Mouse (Mus musculus): ENCODE measurements around the gene Vars2. TPM values are rescaled to one million over a fixed set of nuclear protein-coding genes. Genes with fewer than 3 reads are reported as not detected.

Gene Vars2
- polyA plus RNA-seq, 1 experiment from 2014 or later: 19.8 TPM

- Histone ChIP-seq H3K36me3 (ENCODE audit: control insufficient read depth, insufficient read depth) (no peaks in the 10 kb centered on the region), H3K4me1 (replicated peaks; ENCODE audit: control insufficient read depth, insufficient read depth, low read length) (no peaks in the 10 kb centered on the region), H3K4me3 (replicated peaks; ENCODE audit: low read length) (no peak overlapping the region), H3K27me3 (replicated peaks; ENCODE audit: control insufficient read depth, insufficient read depth, low read length) (no peaks in the 10 kb centered on the region), H3K9me3 (ENCODE audit: control insufficient read depth, low read length) (no peaks in the 10 kb centered on the region), H3K4me2 (ENCODE audit: low read length) (no peak overlapping the region), H3K27ac (ENCODE audit: low read length) (no peak overlapping the region), H3K9ac (replicated peaks; ENCODE audit: low read depth, low read length) (no peak overlapping the region)
- no peak for ATAC-seq
- 83% methylated on average over 4 of the region's 4 CpGs for WGBS
Measured at GRCm38 (mm10) chr17:35617127-35617526, 50.3 kb downstream of the Vars2 start.

Other genes starting within 250 kb of the Vars2 start
- 0.36 and 0.60 TPM in 2 replicates for gene H2-Q6, start 242.7 kb downstream of the Vars2 start, polyA plus RNA-seq (2015; fragmentation: Nextera tagmentation; extraction: Ambion mirVana)
- 0.99 and 3.1 TPM in 2 replicates for gene H2-Q7, start 228.4 kb downstream of the Vars2 start, polyA plus RNA-seq (2015; fragmentation: Nextera tagmentation; extraction: Ambion mirVana)
- gene H2-Q10, start 197.5 kb downstream of the Vars2 start, polyA plus RNA-seq (2015; fragmentation: Nextera tagmentation; extraction: Ambion mirVana): 0.14 TPM in 1 of 2 replicates, not detected in the other
- not detected in 2 replicates for gene Pou5f1, start 161.6 kb downstream of the Vars2 start, polyA plus RNA-seq (2015; fragmentation: Nextera tagmentation; extraction: Ambion mirVana)
- 31.8 and 34.2 TPM in 2 replicates for gene Tcf19, start 150.8 kb downstream of the Vars2 start, polyA plus RNA-seq (2015; fragmentation: Nextera tagmentation; extraction: Ambion mirVana)
- 8.8 and 9.0 TPM in 2 replicates for gene Cchcr1, start 150.5 kb downstream of the Vars2 start, polyA plus RNA-seq (2015; fragmentation: Nextera tagmentation; extraction: Ambion mirVana)
- gene Psors1c2, start 134.4 kb downstream of the Vars2 start, polyA plus RNA-seq (2015; fragmentation: Nextera tagmentation; extraction: Ambion mirVana): 1.4 and 1.7 TPM in 2 replicates
- not detected in 2 replicates for gene Cdsn, start 115.5 kb downstream of the Vars2 start, polyA plus RNA-seq (2015; fragmentation: Nextera tagmentation; extraction: Ambion mirVana)
- not detected in 2 replicates for gene 2300002M23Rik, start 100.1 kb downstream of the Vars2 start, polyA plus RNA-seq (2015; fragmentation: Nextera tagmentation; extraction: Ambion mirVana)
- gene Sfta2, start 66.0 kb downstream of the Vars2 start, polyA plus RNA-seq (2015; fragmentation: Nextera tagmentation; extraction: Ambion mirVana): not detected in 2 replicates
- not detected in 2 replicates for gene Gm9573, start 41.0 kb downstream of the Vars2 start, polyA plus RNA-seq (2015; fragmentation: Nextera tagmentation; extraction: Ambion mirVana)
- 0.08 TPM in 1 of 2 replicates, not detected in the other for gene Mucl3, start 23.9 kb downstream of the Vars2 start, polyA plus RNA-seq (2015; fragmentation: Nextera tagmentation; extraction: Ambion mirVana)
- gene Gtf2h4, start 6.1 kb upstream of the Vars2 start, polyA plus RNA-seq (2015; fragmentation: Nextera tagmentation; extraction: Ambion mirVana): 34.6 and 35.3 TPM in 2 replicates
- gene Ddr1, start 37.0 kb upstream of the Vars2 start, polyA plus RNA-seq (2015; fragmentation: Nextera tagmentation; extraction: Ambion mirVana): 113 and 116 TPM in 2 replicates
- 6.4 and 9.9 TPM in 2 replicates for gene Ier3, start 154.1 kb upstream of the Vars2 start, polyA plus RNA-seq (2015; fragmentation: Nextera tagmentation; extraction: Ambion mirVana)
- gene Flot1, start 155.6 kb upstream of the Vars2 start, polyA plus RNA-seq (2015; fragmentation: Nextera tagmentation; extraction: Ambion mirVana): 83.5 and 89.3 TPM in 2 replicates
- 1,979 and 2,045 TPM in 2 replicates for gene Tubb5, start 170.7 kb upstream of the Vars2 start, polyA plus RNA-seq (2015; fragmentation: Nextera tagmentation; extraction: Ambion mirVana)
- 10.6 and 13.2 TPM in 2 replicates for gene Mdc1, start 173.9 kb upstream of the Vars2 start, polyA plus RNA-seq (2015; fragmentation: Nextera tagmentation; extraction: Ambion mirVana)
- gene Nrm, start 193.7 kb upstream of the Vars2 start, polyA plus RNA-seq (2015; fragmentation: Nextera tagmentation; extraction: Ambion mirVana): 23.4 and 26.1 TPM in 2 replicates
- 24.9 and 25.7 TPM in 2 replicates for gene Ppp1r18, start 198.0 kb upstream of the Vars2 start, polyA plus RNA-seq (2015; fragmentation: Nextera tagmentation; extraction: Ambion mirVana)
- 40.4 and 42.2 TPM in 2 replicates for gene Dhx16, start 212.2 kb upstream of the Vars2 start, polyA plus RNA-seq (2015; fragmentation: Nextera tagmentation; extraction: Ambion mirVana)
- gene 2310061I04Rik, start 229.8 kb upstream of the Vars2 start, polyA plus RNA-seq (2015; fragmentation: Nextera tagmentation; extraction: Ambion mirVana): 34.5 and 49.5 TPM in 2 replicates
- 423 and 493 TPM in 2 replicates for gene Atat1, start 242.5 kb upstream of the Vars2 start, polyA plus RNA-seq (2015; fragmentation: Nextera tagmentation; extraction: Ambion mirVana)
- 50.8 and 55.6 TPM in 2 replicates for gene Mrps18b, start 248.8 kb upstream of the Vars2 start, polyA plus RNA-seq (2015; fragmentation: Nextera tagmentation; extraction: Ambion mirVana)
- gene Ppp1r10, start 248.8 kb upstream of the Vars2 start, polyA plus RNA-seq (2015; fragmentation: Nextera tagmentation; extraction: Ambion mirVana): 47.0 and 50.7 TPM in 2 replicates